Mouse (Mus musculus): ENCODE data around the gene Spag16.

- TF ChIP-seq CHD2 (IDR thresholded peaks at IDR 0.05; ENCODE audit: low read depth, low read length) (no peak), HCFC1 (IDR thresholded peaks at IDR 0.05; ENCODE audit: borderline replicate concordance, insufficient read depth, low read length) (no peak), MAFK (IDR thresholded peaks at IDR 0.05; ENCODE audit: insufficient read depth, low read depth, low read length) (no peak), ZNF384 (IDR thresholded peaks at IDR 0.05; ENCODE audit: low read depth, low read length) (no peak)
Observed at GRCm38 (mm10) chr1:70316128-70316765, 489.5 kb downstream of the Spag16 start.

Data from ES-E14 (cell line).